Mouse (Mus musculus): ENCODE data around the gene Hdac9. TPM values are rescaled to one million over a fixed set of nuclear protein-coding genes. Genes with fewer than 3 reads are reported as not detected.

Gene Hdac9
- total and polyA plus RNA-seq, 2 experiments from 2014 or later: 15.6 to 15.7 TPM

DNA sequence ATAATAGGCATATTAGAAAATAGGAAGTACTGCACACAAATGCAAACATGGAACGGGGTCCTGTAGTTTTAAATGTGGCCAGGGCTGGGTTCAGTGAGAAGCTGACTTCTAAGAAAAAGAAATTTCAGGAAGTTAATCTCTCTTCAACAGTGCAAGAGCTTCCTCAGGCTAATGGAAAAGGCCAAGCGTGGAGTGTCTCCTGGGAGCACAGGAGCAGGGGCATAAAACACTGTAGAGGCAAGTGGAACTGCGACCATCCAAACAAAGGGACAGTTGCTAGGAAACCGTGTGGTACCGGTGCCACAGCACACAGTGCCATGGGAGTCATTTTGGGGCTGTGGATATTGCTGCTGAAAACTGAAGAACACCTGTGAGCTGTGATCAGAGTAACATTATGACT is 191.7 kb downstream of the Hdac9 start:
- no peak overlapping the region for H3K4me3 ChIP-seq (ENCODE audit: low read depth, low read length)
- 55% methylated on average over 5 of the region's 5 CpGs for WGBS
- no peaks in the 10 kb centered on the region for H3K4me1 ChIP-seq (ENCODE audit: control insufficient read depth, insufficient read depth)
- no peaks in the 10 kb centered on the region for H3K9me3 ChIP-seq (replicated peaks; ENCODE audit: control insufficient read depth, low read length)
- H3K36me3 ChIP-seq (replicated peaks; ENCODE audit: control insufficient read depth, insufficient read depth, low read length): no peaks in the 10 kb centered on the region
- H3K4me2 ChIP-seq (ENCODE audit: low read depth, low read length): no peak overlapping the region
- DNase-seq (ENCODE audit: low spot score) (no peak), ATAC-seq (ENCODE audit: insufficient read depth, low read depth) (no peak)
- H3K27me3 ChIP-seq (ENCODE audit: control insufficient read depth, insufficient read depth, low read length): no peaks in the 10 kb centered on the region
- H3K27ac ChIP-seq (ENCODE audit: low read depth): no peak overlapping the region
- no peak for TF ChIP-seq EP300 (IDR thresholded peaks at IDR 0.05; ENCODE audit: low read depth)
- no peak for TF ChIP-seq CTCF (IDR thresholded peaks at IDR 0.05; ENCODE audit: low read depth)
- H3K9ac ChIP-seq (replicated peaks; ENCODE audit: low read depth, low read length): no peak overlapping the region

DNA sequence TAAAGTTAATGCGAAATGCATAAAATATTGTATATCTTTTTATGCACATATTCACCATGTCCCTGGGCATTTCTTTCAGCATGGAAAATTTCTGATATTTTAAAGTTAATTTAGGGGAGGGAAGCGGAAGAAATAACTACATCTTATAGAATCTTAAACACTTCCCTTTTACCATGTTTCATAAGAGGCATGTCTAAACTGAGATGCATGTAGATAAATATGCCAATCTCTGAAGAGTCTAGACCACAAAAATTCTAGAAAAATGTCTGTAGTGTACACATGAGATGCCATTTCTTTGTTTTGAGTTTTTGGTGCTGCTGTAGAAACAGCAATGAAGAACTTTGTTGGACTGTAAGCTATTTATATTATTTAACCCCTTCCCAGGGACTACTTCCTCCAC is 192.6 kb downstream of the Hdac9 start:
- Histone ChIP-seq H3K4me2 (ENCODE audit: low read depth, low read length) (no peak overlapping the region), H3K27me3 (ENCODE audit: control insufficient read depth, insufficient read depth, low read length) (no peaks in the 10 kb centered on the region), H3K9ac (replicated peaks; ENCODE audit: low read depth, low read length) (no peak overlapping the region), H3K4me1 (ENCODE audit: control insufficient read depth, insufficient read depth) (no peaks in the 10 kb centered on the region), H3K9me3 (replicated peaks; ENCODE audit: control insufficient read depth, low read length) (no peaks in the 10 kb centered on the region), H3K27ac (ENCODE audit: low read depth) (no peak overlapping the region), H3K4me3 (ENCODE audit: low read depth, low read length) (no peak overlapping the region), H3K36me3 (replicated peaks; ENCODE audit: control insufficient read depth, insufficient read depth, low read length) (no peaks in the 10 kb centered on the region)
- no peak for ATAC-seq (ENCODE audit: insufficient read depth, low read depth)
- WGBS: 92% methylated on average over 2 of the region's 2 CpGs
- TF ChIP-seq EP300 (IDR thresholded peaks at IDR 0.05; ENCODE audit: low read depth): no peak
- no peak for TF ChIP-seq CTCF (IDR thresholded peaks at IDR 0.05; ENCODE audit: low read depth)
- DNase-seq (ENCODE audit: low spot score): no peak

DNA sequence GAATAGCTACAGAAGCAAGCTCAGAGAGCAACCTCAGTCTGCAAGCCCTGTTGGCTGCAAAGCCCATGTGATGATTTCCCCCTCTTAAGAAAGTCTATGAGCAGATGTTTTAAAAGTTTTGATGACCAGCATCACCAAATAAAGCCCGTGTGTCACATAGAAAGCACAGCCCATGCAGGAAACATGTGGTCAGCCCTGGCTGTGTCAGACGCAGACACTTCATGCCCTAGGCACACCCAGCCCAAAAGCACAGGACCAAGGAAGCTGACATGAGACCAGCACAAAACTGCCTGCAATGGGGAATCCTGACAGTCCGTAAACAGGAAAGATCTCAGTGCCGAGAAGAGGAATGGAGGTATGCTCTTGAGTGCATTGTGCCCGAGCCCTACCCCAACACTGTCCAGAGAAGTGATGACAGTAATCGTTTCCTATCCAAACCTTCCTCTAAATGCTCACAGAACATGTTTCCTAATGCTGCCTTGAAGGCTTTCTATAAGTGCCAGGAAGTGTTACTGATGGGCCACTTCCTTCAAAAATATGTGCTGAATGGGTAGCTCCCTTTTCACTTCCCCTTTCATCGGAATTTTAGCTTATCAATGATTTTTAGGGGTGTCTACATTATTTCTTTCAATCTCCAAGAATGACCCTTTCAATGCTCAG is 193.9 kb downstream of the Hdac9 start:
- DNase-seq (ENCODE audit: low spot score) (no peak), ATAC-seq (ENCODE audit: insufficient read depth, low read depth) (no peak)
- Histone ChIP-seq H3K27me3 (ENCODE audit: control insufficient read depth, insufficient read depth, low read length) (no peaks in the 10 kb centered on the region), H3K9me3 (replicated peaks; ENCODE audit: control insufficient read depth, low read length) (no peaks in the 10 kb centered on the region), H3K4me2 (ENCODE audit: low read depth, low read length) (no peak overlapping the region), H3K36me3 (replicated peaks; ENCODE audit: control insufficient read depth, insufficient read depth, low read length) (no peaks in the 10 kb centered on the region), H3K9ac (replicated peaks; ENCODE audit: low read depth, low read length) (no peak overlapping the region), H3K27ac (ENCODE audit: low read depth) (no peak overlapping the region), H3K4me1 (ENCODE audit: control insufficient read depth, insufficient read depth) (no peaks in the 10 kb centered on the region), H3K4me3 (ENCODE audit: low read depth, low read length) (no peak overlapping the region)
- 28% methylated on average over 7 of the region's 7 CpGs for WGBS
- TF ChIP-seq EP300 (IDR thresholded peaks at IDR 0.05; ENCODE audit: low read depth) (no peak), CTCF (IDR thresholded peaks at IDR 0.05; ENCODE audit: low read depth) (no peak)

DNA sequence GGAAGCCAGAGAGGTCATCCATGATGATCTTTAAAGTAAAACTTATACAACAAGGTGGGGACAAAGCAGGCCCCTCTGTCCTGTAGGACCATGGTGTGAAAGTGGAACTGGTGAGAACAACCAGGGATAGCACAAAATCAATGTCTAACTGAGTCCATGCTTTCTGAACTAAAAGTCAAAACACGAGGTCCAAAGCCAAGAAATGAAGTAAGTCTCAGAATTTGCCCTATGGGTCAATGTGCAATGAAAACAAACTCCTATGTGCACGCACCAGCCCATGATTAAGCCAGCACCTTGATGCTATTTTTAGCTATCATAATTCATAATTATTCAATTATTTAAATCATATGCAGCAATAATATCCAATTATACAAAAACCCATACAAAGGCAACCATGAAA is 196.0 kb downstream of the Hdac9 start:
- Histone ChIP-seq H3K4me1 (ENCODE audit: control insufficient read depth, insufficient read depth) (no peaks in the 10 kb centered on the region), H3K4me3 (ENCODE audit: low read depth, low read length) (no peak overlapping the region), H3K4me2 (ENCODE audit: low read depth, low read length) (no peak overlapping the region), H3K27ac (ENCODE audit: low read depth) (no peak overlapping the region), H3K9me3 (replicated peaks; ENCODE audit: control insufficient read depth, low read length) (no peaks in the 10 kb centered on the region), H3K36me3 (replicated peaks; ENCODE audit: control insufficient read depth, insufficient read depth, low read length) (no peaks in the 10 kb centered on the region), H3K9ac (replicated peaks; ENCODE audit: low read depth, low read length) (no peak overlapping the region), H3K27me3 (ENCODE audit: control insufficient read depth, insufficient read depth, low read length) (no peaks in the 10 kb centered on the region)
- 61% methylated on average over 2 of the region's 2 CpGs for WGBS
- DNase-seq (ENCODE audit: low spot score): no peak
- ATAC-seq (ENCODE audit: insufficient read depth, low read depth): no peak
- TF ChIP-seq EP300 (IDR thresholded peaks at IDR 0.05; ENCODE audit: low read depth) (no peak), CTCF (IDR thresholded peaks at IDR 0.05; ENCODE audit: low read depth) (no peak)

DNA sequence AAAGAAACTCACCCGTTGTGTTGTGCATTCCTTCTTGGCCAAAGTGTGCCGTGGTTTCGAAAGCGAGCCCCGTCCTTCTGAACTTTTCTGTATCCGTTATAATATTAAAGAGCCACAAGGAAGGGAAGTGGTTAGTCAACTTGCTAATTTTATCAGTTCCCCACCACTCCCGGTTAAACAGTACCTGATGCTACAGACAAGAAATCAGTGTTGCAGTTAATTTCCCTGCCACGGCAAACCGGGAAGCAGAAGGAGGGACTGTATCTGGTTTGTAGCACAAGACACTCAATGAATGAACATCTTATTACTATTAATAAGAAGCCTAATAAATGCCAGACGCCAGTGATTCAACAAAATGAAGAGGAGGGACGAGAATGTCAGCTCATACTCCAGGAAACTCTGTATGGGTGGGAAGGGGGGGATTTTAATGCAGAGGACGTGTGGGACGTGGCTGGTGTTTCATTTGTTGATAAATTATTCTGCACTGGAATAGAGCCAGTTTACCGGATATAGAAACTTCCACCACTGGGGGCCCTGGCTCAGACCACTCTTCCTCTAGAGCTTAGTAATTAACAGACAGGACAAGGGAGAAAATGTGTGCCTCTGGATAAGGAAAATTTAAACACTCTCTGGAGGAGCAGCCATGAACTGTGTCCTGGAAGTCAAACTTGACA is 202.5 kb downstream of the Hdac9 start:
- H3K36me3 ChIP-seq (replicated peaks; ENCODE audit: control insufficient read depth, insufficient read depth, low read length): no peaks in the 10 kb centered on the region
- peak overlapping the region; percentile 50 for H3K4me3 ChIP-seq (ENCODE audit: low read depth, low read length)
- H3K27ac ChIP-seq (ENCODE audit: low read depth): peak overlapping the region; percentile 74
- DNase-seq (ENCODE audit: low spot score): peak; percentile 61
- TF ChIP-seq CTCF (IDR thresholded peaks at IDR 0.05; ENCODE audit: low read depth) (no peak), EP300 (IDR thresholded peaks at IDR 0.05; ENCODE audit: low read depth) (peak; percentile 55; the same call in 1 of the 2 replicates)
- H3K4me1 ChIP-seq (ENCODE audit: control insufficient read depth, insufficient read depth): no peaks in the 10 kb centered on the region; the same call in 1 of the 2 replicates
- no peaks in the 10 kb centered on the region for H3K9me3 ChIP-seq (replicated peaks; ENCODE audit: control insufficient read depth, low read length)
- WGBS: 21% methylated on average over 14 of the region's 14 CpGs
- ATAC-seq (ENCODE audit: insufficient read depth, low read depth): peak; percentile 39; the same call in 1 of the 2 replicates
- no peaks in the 10 kb centered on the region for H3K27me3 ChIP-seq (ENCODE audit: control insufficient read depth, insufficient read depth, low read length)
- H3K9ac ChIP-seq (replicated peaks; ENCODE audit: low read depth, low read length): peak overlapping the region; percentile 55
- peak overlapping the region; percentile 66 for H3K4me2 ChIP-seq (ENCODE audit: low read depth, low read length)
